Mouse (Mus musculus) thymus, adult 2 months (tissue): Measurements from ENCODE around the gene Esr1.

ENCODE experiments used
- CTCF ChIP-seq: fragments of 200-500 bp; IDR thresholded peaks from 2 replicates; pipeline ENCODE4 v1.5.1; 2012; ENCODE audit warnings: mild to moderate bottlenecking, control low read depth, low read length, moderate library complexity, borderline replicate concordance; ENCODE audit not compliant: control insufficient read depth, poor library complexity, insufficient read depth; ENCODE audit errors: extremely low read depth
- POLR2A ChIP-seq: fragments of 200-500 bp; IDR thresholded peaks from 2 replicates; pipeline ENCODE4 v1.6.1; 2012; ENCODE audit warnings: mild to moderate bottlenecking, low read length, control low read depth, moderate library complexity; ENCODE audit not compliant: control insufficient read depth, poor library complexity, insufficient read depth; ENCODE audit errors: extremely low read depth

DNA sequence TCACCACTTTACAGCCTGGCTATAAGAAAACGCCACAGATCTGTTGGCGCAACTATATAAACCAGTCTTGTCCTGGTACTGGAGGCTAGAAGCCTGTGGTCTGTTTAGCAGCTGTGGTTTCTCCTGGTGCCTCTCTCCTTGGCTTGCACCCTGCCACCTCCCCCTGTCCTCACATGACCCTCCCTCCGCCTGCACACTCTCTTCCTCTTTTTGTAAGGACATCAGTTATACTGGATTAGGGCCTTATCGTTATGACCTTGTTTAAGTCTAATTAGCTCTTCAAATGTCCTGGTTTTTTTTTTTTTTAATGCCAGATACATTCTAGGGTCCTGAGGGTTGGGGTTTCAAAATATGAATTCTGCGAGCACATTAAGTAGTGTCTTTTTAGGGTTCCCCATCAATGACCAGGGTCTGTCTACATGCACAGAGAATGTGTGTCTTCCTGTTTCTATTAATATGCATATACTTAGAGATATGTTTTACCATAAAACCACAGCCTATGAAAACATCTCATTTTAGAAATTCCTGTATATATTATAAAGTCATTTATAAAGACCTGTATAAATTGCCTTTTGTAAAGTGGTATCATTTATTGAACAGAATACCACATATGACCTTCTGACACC lies 175.7 kb downstream of the Esr1 start:
- TF ChIP-seq CTCF (no peak), POLR2A (no peak)
